Mouse (Mus musculus): Measurements from ENCODE around the gene Slc35g1. TPM values are rescaled to one million over a fixed set of nuclear protein-coding genes. Genes with fewer than 3 reads are reported as not detected.
"Not testable (repeated sequence)": the region's sequence is repeated elsewhere in the genome, so short reads cannot be mapped to it uniquely, and the experiment has no call there.

Gene Slc35g1
- polyA plus RNA-seq, 1 experiment from 2014 or later, result 0.99 TPM

DNA sequence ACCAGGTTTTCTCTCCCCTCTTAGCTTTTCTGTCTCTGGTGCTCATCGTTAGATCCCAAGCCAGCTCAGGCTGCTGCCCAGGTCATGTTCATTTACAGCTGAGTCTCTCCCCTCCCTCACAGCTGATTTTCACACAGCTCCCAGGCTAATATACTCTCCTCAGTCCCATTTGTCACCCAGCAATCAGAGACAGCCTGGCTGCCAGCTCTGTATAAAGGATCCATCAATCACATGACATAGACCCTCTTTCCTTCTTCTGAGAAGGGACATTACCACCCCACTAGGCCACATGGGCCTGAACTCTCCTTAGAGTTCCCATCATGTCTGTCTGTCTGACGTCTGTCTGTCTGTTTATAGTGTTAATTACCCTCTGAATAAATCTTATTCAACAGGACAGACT is 22.4 kb upstream of the Slc35g1 start:
- WGBS, result 46% methylated on average over 2 of the region's 2 CpGs

DNA sequence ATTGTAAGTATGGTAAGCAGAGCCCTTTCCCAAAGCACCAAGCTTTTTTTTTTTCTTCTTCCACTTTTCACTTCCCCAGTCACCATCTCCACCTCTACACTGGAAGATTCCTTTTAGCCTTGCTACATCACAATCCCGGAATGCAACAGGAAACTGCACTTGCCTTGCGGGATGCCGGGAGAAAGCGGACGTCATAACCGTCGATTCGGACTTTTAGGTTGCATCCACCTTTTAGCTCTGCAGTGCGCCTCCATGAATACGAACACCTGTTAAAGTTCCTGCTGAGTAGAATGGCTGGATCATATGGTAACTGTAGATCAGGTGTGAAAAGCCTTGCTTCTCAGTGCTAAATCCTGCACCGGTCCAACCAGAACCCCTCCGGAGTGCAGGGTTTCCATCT is 12.0 kb upstream of the Slc35g1 start:
- H3K27ac ChIP-seq (ENCODE audit: low read depth, low read length), result no peak overlapping the region

More for the DNA sequence above, 22.4 kb upstream of the Slc35g1 start:
- Histone ChIP-seq H3K27me3 (replicated peaks; ENCODE audit: control insufficient read depth, insufficient read depth, low read length) (no peaks in the 10 kb centered on the region), H3K4me2 (ENCODE audit: low read length) (no peak overlapping the region), H3K4me1 (ENCODE audit: control insufficient read depth, insufficient read depth, low read depth, low read length) (no peaks in the 10 kb centered on the region), H3K9ac (ENCODE audit: low read depth, low read length) (no peak overlapping the region), H3K36me3 (ENCODE audit: control insufficient read depth, insufficient read depth, low read length) (no peaks in the 10 kb centered on the region), H3K4me3 (ENCODE audit: low read length) (no peak overlapping the region), H3K27ac (ENCODE audit: low read depth, low read length) (no peak overlapping the region), H3K9me3 (ENCODE audit: control insufficient read depth, low read length) (peaks cover 2% of the 10 kb centered on the region; the same call in 1 of the 2 replicates)
- ATAC-seq, result peak; percentile 67

DNA sequence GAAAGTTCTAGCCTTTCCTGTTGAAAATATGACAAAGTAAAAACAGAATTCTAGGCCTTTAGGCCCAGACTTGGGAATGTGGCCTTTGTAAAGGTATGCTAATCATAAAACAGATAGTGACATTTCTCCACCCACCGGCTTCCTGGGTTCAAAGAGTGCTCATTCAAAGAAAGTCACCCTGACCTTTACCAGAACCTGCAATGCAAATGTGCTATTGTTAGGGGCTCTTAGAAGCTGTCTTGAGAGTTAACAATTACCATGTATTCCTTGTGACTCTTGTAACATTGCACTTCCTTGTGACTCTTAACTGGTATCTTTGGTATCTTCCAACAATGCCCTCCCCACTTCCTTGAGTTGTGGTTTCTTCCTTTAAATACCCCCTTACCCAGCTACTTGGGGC is 8.8 kb upstream of the Slc35g1 start:
- H3K4me1 ChIP-seq (ENCODE audit: control insufficient read depth, insufficient read depth, low read depth, low read length); H3K4me2 ChIP-seq (ENCODE audit: low read length); H3K27me3 ChIP-seq (replicated peaks; ENCODE audit: control insufficient read depth, insufficient read depth, low read length); ATAC-seq; H3K27ac ChIP-seq (ENCODE audit: low read depth, low read length); H3K9me3 ChIP-seq (ENCODE audit: control insufficient read depth, low read length); H3K36me3 ChIP-seq (ENCODE audit: control insufficient read depth, insufficient read depth, low read length); H3K4me3 ChIP-seq (ENCODE audit: low read length); H3K9ac ChIP-seq (ENCODE audit: low read depth, low read length): not testable (repeated sequence)
- WGBS, result 65% methylated on average over 1 of the region's 1 CpGs

More for the DNA sequence above, 12.0 kb upstream of the Slc35g1 start:
- H3K4me2 ChIP-seq (ENCODE audit: low read length), result no peak overlapping the region
- WGBS, result 90% methylated on average over 12 of the region's 12 CpGs
- H3K9me3 ChIP-seq (ENCODE audit: control insufficient read depth, low read length), result no peaks in the 10 kb centered on the region
- H3K27me3 ChIP-seq (replicated peaks; ENCODE audit: control insufficient read depth, insufficient read depth, low read length), result no peaks in the 10 kb centered on the region
- ATAC-seq, result no peak
- no peak overlapping the region for H3K9ac ChIP-seq (ENCODE audit: low read depth, low read length)
- no peaks in the 10 kb centered on the region for H3K36me3 ChIP-seq (ENCODE audit: control insufficient read depth, insufficient read depth, low read length)
- H3K4me1 ChIP-seq (ENCODE audit: control insufficient read depth, insufficient read depth, low read depth, low read length), result no peaks in the 10 kb centered on the region
- no peak overlapping the region for H3K4me3 ChIP-seq (ENCODE audit: low read length)

DNA sequence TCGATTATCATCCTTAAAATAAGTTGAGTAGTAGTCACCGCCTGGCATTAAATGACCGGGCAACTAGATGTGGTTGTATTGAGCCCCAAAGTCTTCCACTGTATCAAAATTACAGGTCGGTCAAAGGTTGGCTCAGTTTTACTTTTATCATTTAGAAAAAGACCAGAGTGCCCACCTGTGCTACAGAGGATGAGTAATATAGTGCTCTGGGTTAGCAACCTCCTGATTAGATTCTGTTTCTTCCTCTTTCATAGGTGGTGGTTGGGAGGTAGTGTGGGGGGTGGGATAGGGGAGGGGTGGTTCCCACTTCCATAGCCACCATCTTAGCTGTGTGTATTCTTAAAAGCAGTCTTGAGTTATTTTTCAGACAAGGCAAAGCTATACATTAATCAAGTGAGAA is 7.9 kb upstream of the Slc35g1 start:
- Histone ChIP-seq H3K9ac (ENCODE audit: low read depth, low read length) (no peak overlapping the region), H3K36me3 (ENCODE audit: control insufficient read depth, insufficient read depth, low read length) (no peaks in the 10 kb centered on the region), H3K4me3 (ENCODE audit: low read length) (no peak overlapping the region), H3K27me3 (replicated peaks; ENCODE audit: control insufficient read depth, insufficient read depth, low read length) (no peaks in the 10 kb centered on the region), H3K4me1 (ENCODE audit: control insufficient read depth, insufficient read depth, low read depth, low read length) (no peaks in the 10 kb centered on the region), H3K27ac (ENCODE audit: low read depth, low read length) (no peak overlapping the region), H3K9me3 (ENCODE audit: control insufficient read depth, low read length) (no peaks in the 10 kb centered on the region), H3K4me2 (ENCODE audit: low read length) (no peak overlapping the region)
- ATAC-seq, result no peak
- WGBS, result 98% methylated on average over 4 of the region's 4 CpGs

DNA sequence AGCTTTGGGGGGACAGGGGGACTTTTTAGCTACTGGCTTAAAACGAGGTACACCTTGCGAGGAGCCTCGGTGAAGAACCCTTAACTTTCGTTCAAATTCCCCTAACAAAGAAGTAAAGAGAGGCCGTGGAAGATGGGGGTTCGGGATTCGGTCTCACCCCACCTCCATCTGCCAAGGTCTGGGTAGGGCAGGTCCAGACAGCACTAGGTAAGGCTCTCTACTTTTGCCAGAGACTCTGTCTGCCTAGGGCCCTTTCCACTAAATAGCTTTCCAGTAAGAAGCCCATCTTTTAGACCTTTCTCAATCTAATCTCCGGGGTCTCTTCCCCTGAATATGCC is 822 bp downstream of the Slc35g1 start:
- WGBS, result 22% methylated on average over 8 of the region's 8 CpGs
- ATAC-seq, result no peak
- peak overlapping the region; percentile 83; the same call in 1 of the 2 replicates for H3K9ac ChIP-seq (ENCODE audit: low read depth, low read length)

DNA sequence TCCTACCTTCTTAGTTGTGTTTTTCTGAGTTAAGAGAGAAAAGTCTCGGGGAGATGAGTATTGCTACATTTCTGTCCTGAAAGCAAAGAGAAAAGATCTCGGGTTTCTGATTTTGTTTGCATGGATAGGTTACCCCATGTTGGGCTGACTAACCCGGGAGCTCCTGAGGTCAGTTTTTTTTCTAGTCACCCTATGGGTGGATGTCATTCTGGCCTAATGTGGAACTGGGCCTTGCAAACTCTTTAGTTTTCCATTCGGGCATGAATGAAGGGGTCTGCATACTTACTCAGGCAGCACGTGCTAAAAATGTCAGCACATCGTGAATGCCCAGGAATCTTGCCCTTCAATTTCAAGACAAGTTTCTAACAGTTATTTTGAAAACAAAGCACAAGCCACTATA is 1.2 kb downstream of the Slc35g1 start:
- WGBS, result 21% methylated on average over 6 of the region's 6 CpGs
- no peak for ATAC-seq
- H3K36me3 ChIP-seq (ENCODE audit: control insufficient read depth, insufficient read depth, low read length), result no peaks in the 10 kb centered on the region
- H3K4me2 ChIP-seq (ENCODE audit: low read length), result no peak overlapping the region
- no peak overlapping the region for H3K9ac ChIP-seq (ENCODE audit: low read depth, low read length)
- no peaks in the 10 kb centered on the region for H3K27me3 ChIP-seq (replicated peaks; ENCODE audit: control insufficient read depth, insufficient read depth, low read length)
- no peaks in the 10 kb centered on the region for H3K9me3 ChIP-seq (ENCODE audit: control insufficient read depth, low read length)
- no peak overlapping the region for H3K4me3 ChIP-seq (ENCODE audit: low read length)
- no peak overlapping the region for H3K27ac ChIP-seq (ENCODE audit: low read depth, low read length)
- no peaks in the 10 kb centered on the region for H3K4me1 ChIP-seq (ENCODE audit: control insufficient read depth, insufficient read depth, low read depth, low read length)

More for the DNA sequence above, 822 bp downstream of the Slc35g1 start:
- Histone ChIP-seq H3K4me3 (ENCODE audit: low read length) (peak overlapping the region; percentile 79), H3K27me3 (replicated peaks; ENCODE audit: control insufficient read depth, insufficient read depth, low read length) (no peaks in the 10 kb centered on the region), H3K4me2 (ENCODE audit: low read length) (peak overlapping the region; percentile 89), H3K36me3 (ENCODE audit: control insufficient read depth, insufficient read depth, low read length) (no peaks in the 10 kb centered on the region), H3K27ac (ENCODE audit: low read depth, low read length) (no peak overlapping the region), H3K4me1 (ENCODE audit: control insufficient read depth, insufficient read depth, low read depth, low read length) (no peaks in the 10 kb centered on the region), H3K9me3 (ENCODE audit: control insufficient read depth, low read length) (no peaks in the 10 kb centered on the region)

DNA sequence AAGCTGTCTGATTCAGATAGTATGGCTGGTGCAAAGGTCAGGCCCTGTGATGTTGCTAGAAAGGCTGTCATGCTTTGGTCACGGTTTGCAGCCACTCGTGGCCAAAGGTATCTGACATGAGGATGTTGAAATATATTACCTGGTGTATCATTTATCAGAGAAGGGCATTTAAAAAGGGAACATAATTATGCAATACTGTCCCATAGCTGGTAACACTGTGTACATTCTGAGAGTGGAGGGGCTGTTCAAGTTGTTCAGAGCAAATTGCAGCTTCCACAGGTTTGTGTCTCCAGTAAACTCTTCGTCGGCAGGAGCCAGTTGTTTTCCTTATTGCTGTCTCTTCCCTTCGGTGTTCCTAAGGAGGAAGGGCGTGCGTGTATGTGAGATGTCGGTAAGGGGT is 3.2 kb downstream of the Slc35g1 start:
- WGBS, result 89% methylated on average over 8 of the region's 8 CpGs
- Histone ChIP-seq H3K4me3 (ENCODE audit: low read length) (no peak overlapping the region), H3K4me2 (ENCODE audit: low read length) (no peak overlapping the region), H3K36me3 (ENCODE audit: control insufficient read depth, insufficient read depth, low read length) (no peaks in the 10 kb centered on the region), H3K9ac (ENCODE audit: low read depth, low read length) (no peak overlapping the region), H3K27ac (ENCODE audit: low read depth, low read length) (no peak overlapping the region), H3K4me1 (ENCODE audit: control insufficient read depth, insufficient read depth, low read depth, low read length) (no peaks in the 10 kb centered on the region), H3K27me3 (replicated peaks; ENCODE audit: control insufficient read depth, insufficient read depth, low read length) (no peaks in the 10 kb centered on the region), H3K9me3 (ENCODE audit: control insufficient read depth, low read length) (no peaks in the 10 kb centered on the region)
- ATAC-seq, result no peak

DNA sequence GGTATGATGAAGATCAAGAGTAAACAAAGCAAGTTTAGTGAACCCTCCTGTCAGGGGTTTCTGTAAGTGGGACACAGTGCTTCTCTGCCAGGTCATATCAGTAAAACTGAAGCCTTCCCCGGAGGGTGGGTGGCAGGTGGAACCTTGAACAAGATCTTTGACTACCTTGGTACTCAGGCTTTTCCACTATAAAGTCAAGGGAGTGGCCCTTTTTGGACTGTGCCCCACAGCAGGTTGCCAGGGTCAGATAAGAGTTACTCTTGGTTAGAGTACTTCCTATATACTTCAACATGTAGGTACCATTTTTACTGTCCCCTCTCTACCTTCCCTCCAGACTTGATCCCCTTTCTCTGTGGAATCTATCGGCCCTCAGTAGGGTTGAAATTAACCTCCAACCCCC is 5.1 kb downstream of the Slc35g1 start:
- WGBS, result 90% methylated on average over 2 of the region's 2 CpGs
- H3K27me3 ChIP-seq (replicated peaks; ENCODE audit: control insufficient read depth, insufficient read depth, low read length), result no peaks in the 10 kb centered on the region
- ATAC-seq, result no peak

DNA sequence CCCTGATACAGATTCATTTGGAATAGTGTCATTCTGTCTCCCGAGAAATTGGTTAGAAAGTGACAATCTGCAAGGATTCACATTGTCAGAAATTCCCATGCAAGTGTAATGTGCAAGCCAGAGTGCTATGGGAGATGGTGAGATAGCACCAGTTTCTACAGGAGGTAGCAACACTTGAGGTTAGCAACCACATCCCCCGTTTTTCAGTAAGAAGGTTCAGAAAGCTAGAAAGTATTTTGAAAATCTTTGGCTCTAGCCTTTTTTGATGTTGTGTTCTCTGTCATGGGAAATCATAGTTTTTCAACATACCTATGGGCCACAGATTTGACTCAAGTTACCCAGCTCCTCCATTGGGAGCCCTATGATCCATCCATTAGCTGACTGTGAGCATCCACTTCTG is 5.6 kb downstream of the Slc35g1 start:
- H3K27ac ChIP-seq (ENCODE audit: low read depth, low read length), result no peak overlapping the region
- no peaks in the 10 kb centered on the region for H3K36me3 ChIP-seq (ENCODE audit: control insufficient read depth, insufficient read depth, low read length)
- H3K27me3 ChIP-seq (replicated peaks; ENCODE audit: control insufficient read depth, insufficient read depth, low read length), result no peaks in the 10 kb centered on the region
- H3K9me3 ChIP-seq (ENCODE audit: control insufficient read depth, low read length), result no peaks in the 10 kb centered on the region
- H3K4me3 ChIP-seq (ENCODE audit: low read length), result no peak overlapping the region
- 86% methylated on average over 2 of the region's 2 CpGs for WGBS
- no peak overlapping the region for H3K4me2 ChIP-seq (ENCODE audit: low read length)
- no peak for ATAC-seq
- H3K4me1 ChIP-seq (ENCODE audit: control insufficient read depth, insufficient read depth, low read depth, low read length), result no peaks in the 10 kb centered on the region
- no peak overlapping the region for H3K9ac ChIP-seq (ENCODE audit: low read depth, low read length)

More for the DNA sequence above, 5.1 kb downstream of the Slc35g1 start:
- Histone ChIP-seq H3K27ac (ENCODE audit: low read depth, low read length) (no peak overlapping the region), H3K9me3 (ENCODE audit: control insufficient read depth, low read length) (no peaks in the 10 kb centered on the region), H3K4me2 (ENCODE audit: low read length) (no peak overlapping the region), H3K4me3 (ENCODE audit: low read length) (no peak overlapping the region), H3K4me1 (ENCODE audit: control insufficient read depth, insufficient read depth, low read depth, low read length) (no peaks in the 10 kb centered on the region), H3K9ac (ENCODE audit: low read depth, low read length) (no peak overlapping the region), H3K36me3 (ENCODE audit: control insufficient read depth, insufficient read depth, low read length) (no peaks in the 10 kb centered on the region)

All from hindbrain, embryonic 16.5 days (tissue).